Mouse (Mus musculus): ENCODE results near the gene Tac2.

Gene Tac2

GRCm38 (mm10) chr10:127721671-127722418, 2.4 kb upstream of the Tac2 start:
- no peak for DNase-seq (ENCODE audit: extremely low spot score, low read depth, low spot score)

GRCm38 (mm10) chr10:127725136-127725535, 858 bp downstream of the Tac2 start:
- DNase-seq (ENCODE audit: extremely low spot score, low read depth, low spot score): no peak

GRCm38 (mm10) chr10:127728437-127728836, 4.2 kb downstream of the Tac2 start:
- DNase-seq (ENCODE audit: extremely low spot score, low read depth, low spot score): no peak

- no peak for DNase-seq (ENCODE audit: extremely low spot score, low read depth, low spot score)
These were observed 6.1 kb downstream of the Tac2 start for GRCm38 (mm10) chr10:127730285-127730932.

DNA sequence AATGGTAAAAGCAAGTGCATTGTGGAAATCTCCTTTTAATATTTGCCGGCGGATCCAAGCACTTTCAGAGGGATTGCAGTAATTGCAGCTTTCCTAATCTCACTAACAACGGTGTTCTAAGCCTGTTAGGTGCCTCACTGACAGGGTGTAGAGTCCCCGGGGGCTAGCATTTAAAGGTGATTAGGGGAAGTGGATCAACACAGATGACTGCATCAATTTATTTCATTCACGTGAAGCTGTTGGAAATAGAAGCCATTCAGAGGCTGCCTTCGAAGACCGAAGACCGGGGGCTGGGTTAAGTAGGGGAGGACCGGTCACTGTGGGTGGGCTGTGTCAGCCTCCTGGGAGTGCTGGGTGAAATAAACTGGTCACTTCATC, 6.6 kb downstream of the Tac2 start:
- DNase-seq (ENCODE audit: extremely low spot score, low read depth, low spot score): no peak

GRCm38 (mm10) chr10:127731397-127731796, 7.1 kb downstream of the Tac2 start:
- DNase-seq (ENCODE audit: extremely low spot score, low read depth, low spot score): no peak

- DNase-seq (ENCODE audit: extremely low spot score, low read depth, low spot score): no peak
These were observed 10.2 kb downstream of the Tac2 start for GRCm38 (mm10) chr10:127734434-127734833.

DNA sequence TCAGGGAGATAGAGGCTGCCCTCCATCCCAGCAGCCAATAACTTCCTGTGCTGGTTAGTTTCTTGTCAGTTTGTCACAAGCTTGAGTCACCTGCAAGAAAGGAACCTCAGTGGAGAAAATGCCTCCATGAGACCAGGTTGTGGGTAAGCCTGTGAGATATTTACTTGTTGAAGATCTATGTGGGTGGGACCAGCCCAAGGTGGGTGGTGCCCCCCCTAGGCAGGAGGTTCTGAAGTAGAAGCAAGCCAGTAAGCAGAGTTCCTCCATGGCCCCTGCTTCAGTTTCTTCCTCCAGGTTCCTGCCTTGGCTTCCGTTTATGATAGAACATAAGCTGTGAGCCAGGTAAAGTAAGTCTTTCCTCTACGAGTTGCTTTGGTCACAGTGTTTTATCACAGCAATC, 12.0 kb downstream of the Tac2 start:
- no peak for DNase-seq (ENCODE audit: extremely low spot score, low read depth, low spot score)

DNA sequence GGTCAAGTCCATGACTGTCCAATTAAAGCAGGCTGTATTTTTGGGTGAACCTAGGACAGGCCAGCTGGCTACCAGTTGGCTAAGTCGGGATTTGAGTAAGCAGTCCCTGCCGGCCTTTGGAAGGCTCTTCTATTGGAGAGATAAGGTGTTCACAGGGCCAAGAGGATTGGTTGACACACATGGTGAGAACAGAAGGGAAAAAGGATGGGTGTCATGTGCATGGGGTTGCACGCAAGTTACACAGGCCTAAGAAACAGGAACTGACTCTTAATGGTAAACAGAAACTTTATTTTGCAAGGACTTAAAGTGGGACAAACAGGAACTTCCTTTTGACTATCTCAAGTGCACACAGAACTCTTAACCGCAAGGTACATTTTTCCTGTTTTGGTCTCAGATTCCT, 12.6 kb downstream of the Tac2 start:
- DNase-seq (ENCODE audit: extremely low spot score, low read depth, low spot score): no peak

DNA sequence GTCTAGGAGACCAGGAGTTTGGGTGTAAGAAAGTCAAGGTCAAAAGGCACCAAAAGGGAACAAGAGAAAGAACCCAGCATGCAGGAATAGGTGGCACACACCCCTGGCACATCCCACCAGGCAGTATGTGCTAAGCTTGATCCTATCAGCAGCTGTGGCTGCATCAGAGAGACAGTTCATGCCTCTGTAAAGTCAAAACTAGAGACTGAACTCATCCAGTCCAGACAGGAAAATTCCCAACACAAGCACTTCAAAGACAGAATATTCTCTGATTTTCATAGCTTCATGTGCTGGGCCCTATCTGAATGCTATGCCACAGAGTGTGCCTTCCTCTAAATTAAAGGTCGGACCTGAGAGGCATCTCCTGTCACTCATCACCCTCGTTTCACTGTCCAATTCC, 13.3 kb downstream of the Tac2 start:
- DNase-seq (ENCODE audit: extremely low spot score, low read depth, low spot score): no peak

DNA sequence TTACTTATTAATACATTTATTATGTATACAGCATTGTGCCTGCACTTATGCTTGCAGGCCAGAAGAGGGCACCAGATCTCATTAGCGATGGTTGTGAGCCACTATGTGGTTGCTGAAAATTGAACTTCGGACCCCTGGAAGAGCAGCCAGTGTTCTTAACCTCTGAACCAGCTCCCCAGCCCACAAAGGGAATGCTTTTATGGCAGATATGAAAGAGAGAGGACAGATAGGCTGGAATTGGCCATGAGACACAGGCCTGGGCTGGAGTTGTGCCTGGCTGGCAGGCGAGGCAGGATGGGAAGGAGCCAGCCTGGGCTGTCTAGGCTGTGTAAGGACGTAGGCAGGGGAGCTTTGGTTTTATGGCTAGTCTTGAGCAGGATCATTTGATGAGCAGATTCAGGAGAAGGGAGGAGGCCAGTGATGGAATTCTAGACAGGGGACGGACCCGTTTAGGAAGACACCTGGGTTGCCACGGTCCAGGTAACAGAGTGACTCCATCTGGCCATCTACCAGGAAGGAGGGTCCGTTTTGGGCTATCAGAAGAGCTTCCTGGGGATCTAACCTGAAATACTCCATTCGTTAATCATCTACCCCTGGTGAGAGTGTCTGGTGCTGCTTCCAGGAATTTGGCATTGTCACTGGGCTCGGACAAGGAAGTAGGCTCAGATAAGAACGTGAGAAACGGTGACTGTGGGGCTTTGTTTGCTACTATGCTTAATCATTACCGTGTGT, 14.0 kb downstream of the Tac2 start:
- no peak for DNase-seq (ENCODE audit: extremely low spot score, low read depth, low spot score)

DNA sequence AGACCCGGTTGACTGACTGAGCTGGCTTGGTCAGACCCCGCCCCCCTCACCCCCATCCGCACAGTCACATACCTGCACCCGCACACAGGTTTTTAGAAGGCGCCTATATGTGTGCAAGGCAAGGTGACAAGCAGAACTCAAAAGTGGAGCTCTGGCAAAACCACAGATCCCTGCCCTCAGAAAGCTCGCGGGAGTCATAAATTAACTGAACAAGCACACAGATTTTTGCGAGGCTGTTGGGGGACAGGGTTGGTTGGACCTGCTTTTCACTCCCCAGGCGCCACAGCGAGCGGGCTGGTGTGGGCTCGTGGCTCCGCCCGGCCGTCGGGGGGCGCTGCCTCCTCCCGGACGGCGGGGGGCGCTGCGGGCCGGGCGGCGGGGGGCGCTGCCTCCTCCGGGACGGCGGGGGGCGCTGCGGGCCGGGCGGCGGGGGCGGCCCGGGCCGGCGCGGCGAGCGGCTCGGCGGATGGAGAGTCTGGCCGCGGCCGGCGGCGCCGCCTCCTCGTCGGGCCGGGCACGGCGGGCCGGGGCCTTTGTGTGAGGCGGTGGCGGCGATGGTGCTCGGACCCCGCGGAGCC, 14.9 kb downstream of the Tac2 start, which contains the start of gene Zbtb39:
TSS of gene Zbtb39 (plus strand) at position 456 of the 578 bp plus-strand sequence.
- DNase-seq (ENCODE audit: extremely low spot score, low read depth, low spot score): peak; percentile 33

GRCm38 (mm10) chr10:127739661-127740161, 15.4 kb downstream of the Tac2 start:
- DNase-seq (ENCODE audit: extremely low spot score, low read depth, low spot score): no peak

DNA sequence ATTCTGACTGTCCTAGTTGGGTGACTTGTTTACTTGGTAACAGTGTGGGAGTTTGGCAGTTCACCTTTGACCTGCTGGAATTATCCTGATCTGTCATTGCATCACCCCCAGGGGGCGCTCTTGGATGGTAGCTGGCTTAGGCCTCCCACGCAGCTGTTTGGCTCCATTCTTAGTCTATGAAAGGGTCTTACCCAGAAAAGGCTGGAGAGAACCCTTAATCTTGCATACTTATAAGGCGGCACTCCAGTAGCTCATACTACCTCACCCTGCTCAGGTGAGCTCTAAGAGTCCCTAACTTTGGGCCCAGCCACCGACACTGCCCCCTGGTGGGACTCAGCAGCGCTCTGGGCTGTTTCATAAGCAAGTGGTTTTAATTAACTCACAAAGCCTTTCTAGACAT, 20.4 kb downstream of the Tac2 start:
- DNase-seq (ENCODE audit: extremely low spot score, low read depth, low spot score): no peak

DNA sequence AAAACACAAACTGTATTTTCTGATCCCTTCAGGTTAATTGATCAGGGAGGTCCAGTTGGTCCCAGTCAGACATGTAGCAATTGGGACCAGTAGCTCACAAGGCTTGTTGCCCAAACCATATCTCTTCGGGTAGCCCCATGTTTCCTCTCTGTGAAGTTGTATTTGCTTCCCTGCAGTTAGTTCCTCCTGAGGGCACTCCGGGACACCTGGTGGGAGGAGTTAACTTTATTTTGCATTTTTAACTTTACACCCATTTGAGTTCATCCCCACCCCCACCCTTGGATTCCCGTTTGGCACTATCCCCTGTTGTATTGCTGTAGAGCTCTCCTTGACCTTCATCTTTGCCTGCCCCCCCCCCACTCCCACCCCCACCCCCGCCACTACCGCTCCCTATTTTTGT, 21.6 kb downstream of the Tac2 start:
- no peak for DNase-seq (ENCODE audit: extremely low spot score, low read depth, low spot score)

DNA sequence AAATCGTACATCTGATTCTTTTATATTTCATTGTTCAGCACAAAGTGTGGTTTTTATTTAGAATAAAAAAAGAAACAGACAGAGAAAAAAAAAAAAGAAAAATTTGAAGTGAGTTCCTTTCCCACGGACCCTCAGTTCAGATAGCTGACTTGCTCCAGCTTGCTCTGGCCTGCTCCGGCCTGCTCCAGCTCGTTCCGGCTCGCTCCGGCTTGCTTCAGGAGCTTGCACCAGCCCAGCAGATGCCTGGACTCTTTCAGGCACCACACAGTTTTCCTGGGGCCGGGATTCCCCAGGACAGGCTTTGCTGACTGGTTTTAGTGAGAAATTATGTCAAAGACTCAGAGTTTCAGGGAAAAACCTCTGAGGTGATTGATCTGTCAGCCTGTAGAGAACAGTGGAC, 23.0 kb downstream of the Tac2 start:
- no peak for DNase-seq (ENCODE audit: extremely low spot score, low read depth, low spot score)

DNA sequence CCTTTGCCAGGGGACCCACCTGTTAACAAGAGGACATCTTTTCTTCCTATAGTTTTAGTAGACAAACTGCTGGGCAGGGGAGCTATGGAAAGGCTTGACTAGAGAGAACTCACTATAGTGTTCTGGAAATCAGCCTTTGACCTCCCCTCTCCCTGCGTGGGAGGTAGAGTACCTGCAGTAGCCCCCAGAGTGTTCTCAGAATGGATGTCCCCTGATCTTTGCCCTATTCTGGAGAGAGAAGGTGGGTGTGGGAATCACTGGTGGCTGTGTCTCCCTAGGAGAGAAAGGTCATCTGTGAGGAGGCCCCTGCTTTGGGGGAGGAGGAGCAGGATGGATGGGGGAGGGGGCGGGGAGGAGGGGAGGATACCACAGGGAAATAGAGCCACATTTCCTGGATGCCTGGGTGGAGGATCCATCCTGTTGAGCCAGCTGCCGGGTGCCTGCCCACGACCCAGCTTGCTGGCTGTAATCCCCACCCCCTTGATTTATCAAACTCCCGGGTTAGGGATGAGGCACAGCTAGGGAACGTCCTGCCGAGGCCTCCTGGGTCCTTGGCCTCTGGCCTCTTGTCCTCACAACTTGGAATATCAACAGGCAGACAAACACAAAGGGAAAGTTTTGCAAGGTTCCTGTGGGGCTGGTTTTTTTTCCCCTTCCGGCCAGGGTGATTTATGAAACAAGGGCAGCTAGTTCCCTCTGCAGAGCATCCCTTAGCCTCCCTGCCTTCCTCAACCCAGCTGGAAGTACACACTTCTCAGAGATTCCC, 24.8 kb downstream of the Tac2 start:
- DNase-seq (ENCODE audit: extremely low spot score, low read depth, low spot score): no peak

DNA sequence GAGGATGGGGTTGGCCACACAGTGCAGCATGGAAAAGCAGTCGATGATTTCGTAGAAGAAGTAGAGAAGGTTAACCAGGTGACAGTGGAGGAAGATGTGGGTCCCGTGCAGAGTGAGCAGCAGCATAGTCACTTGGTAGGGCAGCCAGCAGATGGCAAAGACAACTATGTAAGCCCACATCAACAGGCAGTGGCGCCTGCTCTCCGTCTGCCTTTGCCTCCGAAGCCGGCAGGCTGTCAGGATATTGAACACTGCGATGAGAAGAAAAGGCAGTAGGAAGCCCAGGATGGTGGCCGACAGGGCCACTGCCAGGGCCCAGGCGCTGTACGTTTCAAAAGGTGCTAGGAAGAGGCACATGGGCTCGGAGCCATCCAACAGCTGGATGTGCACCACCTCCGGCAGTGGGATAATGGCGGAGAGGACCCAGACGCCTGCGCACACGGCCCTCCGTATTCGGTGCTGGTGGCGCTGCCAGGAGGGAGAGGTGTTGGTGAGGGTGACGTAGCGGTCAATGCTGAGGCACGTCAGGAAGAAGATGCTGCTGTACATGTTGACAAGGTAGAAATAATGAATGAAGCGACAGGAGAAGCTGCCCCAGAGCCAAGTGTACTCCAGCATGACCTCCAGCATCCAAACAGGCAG, 26.0 kb downstream of the Tac2 start:
- no peak for DNase-seq (ENCODE audit: extremely low spot score, low read depth, low spot score)

GRCm38 (mm10) chr10:127751548-127751947, 27.3 kb downstream of the Tac2 start, which contains the start of gene Gpr182:
Gene Gpr182 (minus strand): TSS chr10:127751732.
- DNase-seq (ENCODE audit: extremely low spot score, low read depth, low spot score): no peak

GRCm38 (mm10) chr10:127754566-127755166, 30.4 kb downstream of the Tac2 start:
- no peak for DNase-seq (ENCODE audit: extremely low spot score, low read depth, low spot score)

All from hindlimb bud, embryonic 11.5 days (tissue).